Mouse (Mus musculus) A20 (cell line): ENCODE results near the gene Prkch.

Experiments used
- DNase-seq: peaks from one replicate; pipeline ENCODE4 v3.0.0-alpha.2; 2011; ENCODE audit warnings: low read depth, low spot score

Prkch gene

GRCm38 (mm10) chr12:73679400-73679801 lies 94.8 kb downstream of the Prkch start:
- no peak for DNase-seq

GRCm38 (mm10) chr12:73682921-73683346 lies 98.3 kb downstream of the Prkch start:
- DNase-seq = no peak

GRCm38 (mm10) chr12:73685875-73686274 lies 101.3 kb downstream of the Prkch start:
- no peak for DNase-seq

- DNase-seq = no peak
These were observed 101.9 kb downstream of the Prkch start for GRCm38 (mm10) chr12:73686456-73686855.

- DNase-seq = no peak
These were observed 102.8 kb downstream of the Prkch start for GRCm38 (mm10) chr12:73687077-73688035.

GRCm38 (mm10) chr12:73692321-73692720 lies 107.7 kb downstream of the Prkch start:
- peak; percentile 31 for DNase-seq

GRCm38 (mm10) chr12:73693347-73693746 lies 108.8 kb downstream of the Prkch start:
- peak; percentile 76 for DNase-seq

- no peak for DNase-seq
These were observed 110.1 kb downstream of the Prkch start for GRCm38 (mm10) chr12:73694690-73695089.

- no peak for DNase-seq
These were observed 110.5 kb downstream of the Prkch start for GRCm38 (mm10) chr12:73695110-73695509.

GRCm38 (mm10) chr12:73696084-73696483 lies 111.5 kb downstream of the Prkch start:
- DNase-seq = no peak

GRCm38 (mm10) chr12:73696946-73697345 lies 112.3 kb downstream of the Prkch start:
- no peak for DNase-seq

- no peak for DNase-seq
These were observed 113.8 kb downstream of the Prkch start for GRCm38 (mm10) chr12:73698436-73698835.

- no peak for DNase-seq
These were observed 114.2 kb downstream of the Prkch start for GRCm38 (mm10) chr12:73698841-73699240.

- no peak for DNase-seq
These were observed 115.0 kb downstream of the Prkch start for GRCm38 (mm10) chr12:73699471-73700186.

GRCm38 (mm10) chr12:73700544-73701069 lies 116.0 kb downstream of the Prkch start:
- DNase-seq = no peak

GRCm38 (mm10) chr12:73701999-73702398 lies 117.4 kb downstream of the Prkch start:
- no peak for DNase-seq

- DNase-seq = no peak
These were observed 119.8 kb downstream of the Prkch start for GRCm38 (mm10) chr12:73704382-73704781.

- peak; percentile 65 for DNase-seq
These were observed 120.6 kb downstream of the Prkch start for GRCm38 (mm10) chr12:73705097-73705690.

- no peak for DNase-seq
These were observed 123.9 kb downstream of the Prkch start for GRCm38 (mm10) chr12:73708498-73708897.

- peak; percentile 32 for DNase-seq
These were observed 124.3 kb downstream of the Prkch start for GRCm38 (mm10) chr12:73708920-73709319.

GRCm38 (mm10) chr12:73710846-73711245 lies 126.2 kb downstream of the Prkch start:
- no peak for DNase-seq

- DNase-seq = no peak
These were observed 127.5 kb downstream of the Prkch start for GRCm38 (mm10) chr12:73712122-73712521.
